Mouse (Mus musculus): ENCODE measurements at regions not wholly inside any gene's neighbourhood (a gene's known extent, or its start where the extent isn't known, plus 50 kb on each side); places are given as distances from the start of the nearest gene placed in this dataset.

DNA sequence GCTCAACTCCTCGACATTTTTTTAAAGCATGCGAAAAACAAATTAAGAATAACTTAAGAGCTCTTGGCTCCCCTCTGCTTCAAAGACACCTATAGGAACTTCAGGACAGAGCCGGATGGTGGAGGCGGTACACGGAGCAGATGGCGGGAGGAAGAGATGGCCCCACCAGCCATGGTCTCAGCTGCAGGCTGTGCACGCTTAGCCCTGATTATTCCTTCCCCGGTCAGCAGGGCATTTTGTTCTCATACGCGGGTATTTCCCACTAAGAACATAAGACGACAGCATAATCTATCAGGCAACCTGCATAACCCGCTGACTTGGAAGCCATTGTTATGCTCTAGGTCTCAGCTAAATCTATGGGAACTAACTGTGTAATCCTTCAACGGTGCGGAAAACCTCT is 544.8 kb upstream of the Mgmt start:
- H3K27ac ChIP-seq (replicated peaks in 1 of 2; ENCODE audit: control insufficient read depth in 1 of 2, insufficient read depth in 1 of 2, low read depth in 2 of 2, low read length in 2 of 2), result no peak overlapping the region
- ATAC-seq (ENCODE audit: insufficient number of reproducible peaks, insufficient read depth, low FRiP score, low read depth), result no peak
- no peaks in the 10 kb centered on the region for H3K9me3 ChIP-seq (ENCODE audit: control insufficient read depth, low read length)
- H3K27me3 ChIP-seq (ENCODE audit: control insufficient read depth, insufficient read depth, low read length), result no peaks in the 10 kb centered on the region; the same call in 1 of the 2 replicates
- no peaks in the 10 kb centered on the region for H3K36me3 ChIP-seq (ENCODE audit: control insufficient read depth, insufficient read depth, low read length)
- WGBS, result 85% methylated on average over 14 of the region's 14 CpGs
- H3K4me2 ChIP-seq (ENCODE audit: low read length), result no peak overlapping the region
- H3K9ac ChIP-seq (ENCODE audit: low read length), result no peak overlapping the region
- no peaks in the 10 kb centered on the region for H3K4me1 ChIP-seq (ENCODE audit: control insufficient read depth in 2 of 2, insufficient read depth in 2 of 2, low read length in 2 of 2)
- H3K4me3 ChIP-seq (ENCODE audit: control insufficient read depth in 1 of 2, insufficient read depth in 1 of 2, low read depth in 1 of 2, low read length in 2 of 2), result no peak overlapping the region

DNA sequence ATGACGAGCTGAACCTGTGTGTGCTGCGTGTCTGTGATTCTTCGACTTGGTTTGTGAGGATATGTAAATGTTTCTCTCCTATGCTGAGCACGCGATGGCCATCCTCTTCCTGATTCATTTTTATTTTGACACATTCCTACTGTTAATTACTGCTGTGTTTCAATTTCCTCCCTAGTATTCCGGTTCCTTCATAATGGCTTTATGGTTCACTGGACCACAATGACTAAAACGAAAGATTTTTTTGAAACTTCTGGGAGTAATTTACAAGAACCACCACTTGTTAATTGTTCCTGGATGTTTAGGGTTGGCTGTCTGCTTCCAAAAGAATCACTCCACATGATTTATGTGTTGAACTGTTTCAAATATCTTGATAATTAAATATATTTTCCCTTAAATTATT is 537.4 kb upstream of the Mgmt start:
- no peak for ATAC-seq (ENCODE audit: insufficient number of reproducible peaks, insufficient read depth, low FRiP score, low read depth)
- Histone ChIP-seq H3K36me3 (ENCODE audit: control insufficient read depth, insufficient read depth, low read length) (no peaks in the 10 kb centered on the region), H3K27ac (replicated peaks in 1 of 2; ENCODE audit: control insufficient read depth in 1 of 2, insufficient read depth in 1 of 2, low read depth in 2 of 2, low read length in 2 of 2) (no peak overlapping the region), H3K4me2 (ENCODE audit: low read length) (no peak overlapping the region), H3K4me3 (ENCODE audit: control insufficient read depth in 1 of 2, insufficient read depth in 1 of 2, low read depth in 1 of 2, low read length in 2 of 2) (no peak overlapping the region), H3K27me3 (ENCODE audit: control insufficient read depth, insufficient read depth, low read length) (no peaks in the 10 kb centered on the region), H3K9ac (ENCODE audit: low read length) (no peak overlapping the region), H3K4me1 (ENCODE audit: control insufficient read depth in 2 of 2, insufficient read depth in 2 of 2, low read length in 2 of 2) (no peaks in the 10 kb centered on the region), H3K9me3 (ENCODE audit: control insufficient read depth, low read length) (no peaks in the 10 kb centered on the region)
- WGBS, result 82% methylated on average over 7 of the region's 7 CpGs

DNA sequence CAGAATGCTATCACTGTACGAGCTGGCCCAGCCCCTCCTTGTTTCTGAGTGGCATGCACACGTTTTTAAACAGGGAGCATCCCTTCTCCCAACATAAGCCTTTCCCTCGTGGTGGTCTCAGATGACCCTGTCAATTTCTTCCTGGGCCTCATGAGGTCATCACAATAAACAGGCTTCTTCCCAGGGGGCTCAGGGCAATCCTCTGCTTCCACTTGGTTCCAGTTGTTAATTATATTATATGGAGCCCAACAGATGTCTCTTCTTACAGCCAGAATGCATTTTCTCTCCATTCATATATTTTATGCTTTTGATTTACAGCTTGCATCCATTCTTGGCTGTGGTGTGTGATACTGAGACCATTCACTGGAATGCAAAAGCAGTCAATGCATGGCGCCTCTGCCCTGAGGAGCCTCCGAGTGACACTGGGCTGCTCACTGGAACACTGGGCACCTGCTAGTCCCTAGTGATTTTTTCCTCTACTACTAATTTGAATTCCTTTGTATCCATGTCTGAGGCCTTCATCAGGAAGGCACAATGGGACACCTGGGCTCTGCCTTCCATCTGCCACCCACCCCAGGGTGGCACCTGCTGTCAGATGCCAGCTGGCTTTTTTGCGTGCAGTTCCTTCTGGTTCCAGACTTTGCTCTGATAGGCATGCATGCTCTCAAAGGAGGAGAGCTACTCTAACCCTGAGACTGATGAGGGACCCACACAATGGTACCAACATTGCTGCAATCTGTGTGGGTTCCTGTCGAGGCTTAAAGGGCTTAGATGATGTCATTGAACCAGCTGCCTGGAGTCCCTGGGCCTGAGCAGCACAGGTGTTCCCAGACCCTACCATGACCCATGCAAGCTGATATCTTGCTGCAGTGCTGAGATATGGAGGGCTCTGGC is 528.8 kb upstream of the Mgmt start:
- Histone ChIP-seq H3K36me3 (ENCODE audit: control insufficient read depth, insufficient read depth, low read length) (no peaks in the 10 kb centered on the region), H3K27ac (replicated peaks in 1 of 2; ENCODE audit: control insufficient read depth in 1 of 2, insufficient read depth in 1 of 2, low read depth in 2 of 2, low read length in 2 of 2) (no peak overlapping the region), H3K4me3 (ENCODE audit: control insufficient read depth in 1 of 2, insufficient read depth in 1 of 2, low read depth in 1 of 2, low read length in 2 of 2) (no peak overlapping the region), H3K4me1 (ENCODE audit: control insufficient read depth in 2 of 2, insufficient read depth in 2 of 2, low read length in 2 of 2) (no peaks in the 10 kb centered on the region), H3K4me2 (ENCODE audit: low read length) (no peak overlapping the region), H3K27me3 (ENCODE audit: control insufficient read depth, insufficient read depth, low read length) (no peaks in the 10 kb centered on the region), H3K9me3 (ENCODE audit: control insufficient read depth, low read length) (no peaks in the 10 kb centered on the region), H3K9ac (ENCODE audit: low read length) (no peak overlapping the region)
- no peak for ATAC-seq (ENCODE audit: insufficient number of reproducible peaks, insufficient read depth, low FRiP score, low read depth)
- WGBS, result 68% methylated on average over 7 of the region's 7 CpGs

DNA sequence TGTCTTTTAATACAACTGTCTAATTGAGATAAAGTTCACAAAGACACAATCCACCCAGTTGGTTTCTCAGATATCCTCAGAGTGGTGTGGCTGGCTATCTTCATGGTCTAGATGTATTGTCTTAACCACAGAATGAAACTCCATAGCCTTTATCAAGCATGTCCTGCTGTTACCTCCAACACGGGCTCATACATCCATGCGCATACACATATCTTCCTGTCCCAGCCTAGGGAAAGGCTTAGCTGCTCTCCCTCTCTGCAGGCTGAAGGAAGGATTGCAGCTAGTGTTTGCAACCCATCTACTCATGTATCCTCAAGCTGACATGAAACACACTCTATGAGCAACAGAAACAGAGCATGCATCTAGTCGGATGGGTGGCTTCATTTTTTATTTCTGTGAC is 517.2 kb upstream of the Mgmt start:
- no peak for ATAC-seq (ENCODE audit: insufficient number of reproducible peaks, insufficient read depth, low FRiP score, low read depth)
- no peaks in the 10 kb centered on the region for H3K9me3 ChIP-seq (ENCODE audit: control insufficient read depth, low read length)
- no peak overlapping the region for H3K4me3 ChIP-seq (ENCODE audit: control insufficient read depth in 1 of 2, insufficient read depth in 1 of 2, low read depth in 1 of 2, low read length in 2 of 2)
- WGBS, result 57% methylated on average over 3 of the region's 3 CpGs
- H3K27ac ChIP-seq (replicated peaks in 1 of 2; ENCODE audit: control insufficient read depth in 1 of 2, insufficient read depth in 1 of 2, low read depth in 2 of 2, low read length in 2 of 2), result peak overlapping the region; percentile 79 to 80
- H3K4me1 ChIP-seq (ENCODE audit: control insufficient read depth in 2 of 2, insufficient read depth in 2 of 2, low read length in 2 of 2), result peaks cover 25 to 28% of the 10 kb centered on the region in 2 experiments
- H3K4me2 ChIP-seq (ENCODE audit: low read length), result no peak overlapping the region
- no peaks in the 10 kb centered on the region for H3K36me3 ChIP-seq (ENCODE audit: control insufficient read depth, insufficient read depth, low read length)
- H3K27me3 ChIP-seq (ENCODE audit: control insufficient read depth, insufficient read depth, low read length), result no peaks in the 10 kb centered on the region
- H3K9ac ChIP-seq (ENCODE audit: low read length), result no peak overlapping the region

DNA sequence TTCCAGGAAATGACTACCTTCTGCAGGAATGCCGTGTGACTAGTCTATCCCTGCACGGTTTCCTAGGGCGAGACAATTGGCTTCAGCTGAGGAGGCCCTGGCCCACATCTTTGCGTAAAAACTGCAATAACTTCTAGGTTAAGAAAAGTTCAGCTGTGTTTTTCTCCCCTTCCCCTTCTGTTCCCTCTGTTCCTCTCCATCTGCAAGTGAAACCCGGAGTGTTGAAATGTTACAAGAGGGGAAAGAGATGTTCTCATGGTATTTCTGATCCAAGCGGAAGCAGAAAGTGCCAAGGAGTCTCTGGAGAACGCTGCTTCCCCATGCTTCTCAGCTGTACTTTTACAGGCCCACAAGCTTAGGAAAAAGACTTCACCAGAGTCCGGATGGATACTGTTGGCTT is 516.7 kb upstream of the Mgmt start:
- H3K9ac ChIP-seq (ENCODE audit: low read length), result 0 out of 2 replicates have a peak overlapping the region, but pooled peaks have one; percentile 21
- no peak overlapping the region for H3K4me2 ChIP-seq (ENCODE audit: low read length)
- H3K4me1 ChIP-seq (ENCODE audit: control insufficient read depth in 2 of 2, insufficient read depth in 2 of 2, low read length in 2 of 2), result peaks cover 25 to 28% of the 10 kb centered on the region in 2 experiments
- 35% methylated on average over 8 of the region's 8 CpGs for WGBS
- no peaks in the 10 kb centered on the region for H3K36me3 ChIP-seq (ENCODE audit: control insufficient read depth, insufficient read depth, low read length)
- no peaks in the 10 kb centered on the region for H3K9me3 ChIP-seq (ENCODE audit: control insufficient read depth, low read length)
- H3K4me3 ChIP-seq (ENCODE audit: control insufficient read depth in 1 of 2, insufficient read depth in 1 of 2, low read depth in 1 of 2, low read length in 2 of 2), result no peak overlapping the region
- H3K27ac ChIP-seq (replicated peaks in 1 of 2; ENCODE audit: control insufficient read depth in 1 of 2, insufficient read depth in 1 of 2, low read depth in 2 of 2, low read length in 2 of 2), result peak overlapping the region; percentile 79 to 80
- no peak for ATAC-seq (ENCODE audit: insufficient number of reproducible peaks, insufficient read depth, low FRiP score, low read depth)
- H3K27me3 ChIP-seq (ENCODE audit: control insufficient read depth, insufficient read depth, low read length), result no peaks in the 10 kb centered on the region

GRCm38 (mm10) chr7:136378321-136378720 is 516.1 kb upstream of the Mgmt start:
- 46% methylated on average over 4 of the region's 4 CpGs for WGBS
- no peaks in the 10 kb centered on the region for H3K36me3 ChIP-seq (ENCODE audit: control insufficient read depth, insufficient read depth, low read length)
- H3K9me3 ChIP-seq (ENCODE audit: control insufficient read depth, low read length), result no peaks in the 10 kb centered on the region
- no peak overlapping the region for H3K4me3 ChIP-seq (ENCODE audit: control insufficient read depth in 1 of 2, insufficient read depth in 1 of 2, low read depth in 1 of 2, low read length in 2 of 2)
- peak overlapping the region; percentile 59 to 79; a peak in 3 of 4 replicates for H3K27ac ChIP-seq (replicated peaks in 1 of 2; ENCODE audit: control insufficient read depth in 1 of 2, insufficient read depth in 1 of 2, low read depth in 2 of 2, low read length in 2 of 2)
- H3K4me1 ChIP-seq (ENCODE audit: control insufficient read depth in 2 of 2, insufficient read depth in 2 of 2, low read length in 2 of 2), result peaks cover 25 to 28% of the 10 kb centered on the region in 2 experiments
- no peak for ATAC-seq (ENCODE audit: insufficient number of reproducible peaks, insufficient read depth, low FRiP score, low read depth)
- no peak overlapping the region for H3K4me2 ChIP-seq (ENCODE audit: low read length)
- no peaks in the 10 kb centered on the region for H3K27me3 ChIP-seq (ENCODE audit: control insufficient read depth, insufficient read depth, low read length)
- H3K9ac ChIP-seq (ENCODE audit: low read length), result 0 out of 2 replicates have a peak overlapping the region, but pooled peaks have one; percentile 21

DNA sequence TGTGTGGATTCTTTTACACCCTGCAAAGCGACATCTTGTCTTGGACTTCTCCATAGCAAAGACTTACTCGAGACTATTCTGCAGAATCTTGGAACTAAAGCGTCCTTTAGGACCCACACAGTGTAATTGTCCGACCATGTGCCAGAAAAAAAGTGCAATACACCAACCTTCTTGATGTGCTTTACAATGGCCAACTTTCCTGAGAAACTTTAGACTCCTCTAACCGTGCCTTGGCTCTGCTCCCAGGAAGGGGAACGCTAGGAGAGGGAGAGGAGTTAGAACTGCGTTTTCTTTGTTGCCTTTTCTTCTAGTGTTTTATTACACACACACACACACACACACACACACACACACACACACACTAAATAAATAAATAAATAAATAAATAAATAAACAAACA is 515.1 kb upstream of the Mgmt start:
- no peak for ATAC-seq (ENCODE audit: insufficient number of reproducible peaks, insufficient read depth, low FRiP score, low read depth)
- Histone ChIP-seq H3K27ac (replicated peaks in 1 of 2; ENCODE audit: control insufficient read depth in 1 of 2, insufficient read depth in 1 of 2, low read depth in 2 of 2, low read length in 2 of 2) (no peak overlapping the region), H3K4me3 (ENCODE audit: control insufficient read depth in 1 of 2, insufficient read depth in 1 of 2, low read depth in 1 of 2, low read length in 2 of 2) (no peak overlapping the region), H3K4me2 (ENCODE audit: low read length) (no peak overlapping the region), H3K27me3 (ENCODE audit: control insufficient read depth, insufficient read depth, low read length) (no peaks in the 10 kb centered on the region), H3K4me1 (ENCODE audit: control insufficient read depth in 2 of 2, insufficient read depth in 2 of 2, low read length in 2 of 2) (peaks cover 25 to 28% of the 10 kb centered on the region in 2 experiments), H3K9me3 (ENCODE audit: control insufficient read depth, low read length) (no peaks in the 10 kb centered on the region), H3K9ac (ENCODE audit: low read length) (no peak overlapping the region), H3K36me3 (ENCODE audit: control insufficient read depth, insufficient read depth, low read length) (no peaks in the 10 kb centered on the region)
- 74% methylated on average over 7 of the region's 7 CpGs for WGBS

Measured in heart, embryonic 14.5 days (tissue).